Mouse (Mus musculus) liver, postnatal 0 days (tissue): ENCODE measurements around the gene Daam2. TPM values are rescaled to one million over a fixed set of nuclear protein-coding genes. Genes with fewer than 3 reads are reported as not detected.

Experiments used
- ATAC-seq: fragments of 200-750 bp; cut with Nextera tagmentation; 2 replicates; pipeline ENCODE4 v1.8.0; 2017; ENCODE audit warnings: mild to moderate bottlenecking, moderate library complexity
- DNase-seq: peaks from one replicate; pipeline ENCODE4 v3.0.0-alpha.2; 2016
- H3K27ac ChIP-seq: fragments of 300-500 bp; sonication (generic); 2 replicates; pipeline ENCODE4 v1.5.1; 2014; ENCODE audit warnings: antibody characterized with exemption, moderate library complexity, mild to moderate bottlenecking, low read depth
- H3K27me3 ChIP-seq: fragments of 300-500 bp; sonication (generic); 2 replicates; pipeline ENCODE4 v1.6.1; 2014; ENCODE audit warnings: low read length, control low read depth, mixed read lengths; ENCODE audit not compliant: insufficient read depth
- H3K36me3 ChIP-seq: fragments of 300-500 bp; sonication (generic); replicated peaks from 2 replicates; pipeline ENCODE4 v1.6.1; 2014; ENCODE audit warnings: mild to moderate bottlenecking, control low read depth, low read length, moderate library complexity, mixed read lengths; ENCODE audit not compliant: insufficient read depth
- H3K4me1 ChIP-seq: fragments of 300-500 bp; sonication (generic); 2 replicates; pipeline ENCODE4 v1.6.1; 2014; ENCODE audit warnings: antibody characterized with exemption, mild to moderate bottlenecking, control low read depth; ENCODE audit not compliant: insufficient read depth
- H3K4me2 ChIP-seq: fragments of 300-500 bp; sonication (generic); 2 replicates; pipeline ENCODE4 v1.6.1; 2014; ENCODE audit warnings: low read depth, mild to moderate bottlenecking, low read length, moderate library complexity, mixed read lengths
- H3K4me3 ChIP-seq: fragments of 300-500 bp; sonication (generic); 2 replicates; pipeline ENCODE4 v1.5.1; 2014; ENCODE audit warnings: low read depth, low read length
- H3K9ac ChIP-seq: fragments of 300-500 bp; sonication (generic); replicated peaks from 2 replicates; pipeline ENCODE4 v1.6.1; 2014; ENCODE audit warnings: mild to moderate bottlenecking, moderate library complexity
- H3K9me3 ChIP-seq: fragments of 300-500 bp; sonication (generic); 2 replicates; pipeline ENCODE4 v1.6.1; 2016; ENCODE audit warnings: mild to moderate bottlenecking, control low read depth, low read length, mixed read lengths
- CTCF ChIP-seq: sonication (generic); IDR thresholded peaks from 2 replicates; pipeline ENCODE4 v1.5.1; 2016; ENCODE audit warnings: antibody characterized with exemption, low read depth
- EP300 ChIP-seq: IDR thresholded peaks from 2 replicates; pipeline ENCODE4 v1.6.1; 2016; ENCODE audit warnings: antibody characterized with exemption, low read depth, mild to moderate bottlenecking
- WGBS: fragments of 180-500 bp; shearing (Covaris S2); extraction: QIAGEN DNeasy Blood & Tissue Kit; methylation state at CpG from one replicate; pipeline ENCODE4 v1.1.7; 2014; ENCODE audit not compliant: insufficient replicate concordance; 5-methylcytosine and 5-hydroxymethylcytosine counted together
- polyA plus RNA-seq: library from polyadenylated mRNA; unstranded; fragments of >200 nt; fragmentation: Nextera tagmentation; extraction: Ambion mirVana; gene quantifications from 2 replicates; pipeline ENCODE4 v1.2.1, GENCODE M21; 2015

The Daam2 gene
- polyA plus RNA-seq, 1 experiment from 2014 or later: 0.23 TPM

GRCm38 (mm10) chr17:49423067-49423325, 141.1 kb downstream of the Daam2 start:
- H3K4me1 ChIP-seq: peaks cover 26% of the 10 kb centered on the region
- H3K36me3 ChIP-seq: no peaks in the 10 kb centered on the region
- no peaks in the 10 kb centered on the region for H3K27me3 ChIP-seq
- H3K4me3 ChIP-seq: no peak overlapping the region
- no peak overlapping the region for H3K27ac ChIP-seq
- ATAC-seq (peak; percentile 85), DNase-seq (no peak)
- H3K9ac ChIP-seq: no peak overlapping the region
- TF ChIP-seq CTCF (no peak), EP300 (peak; percentile 76)
- H3K4me2 ChIP-seq: no peak overlapping the region
- H3K9me3 ChIP-seq: no peaks in the 10 kb centered on the region
- 60% methylated on average over 2 of the region's 2 CpGs for WGBS

GRCm38 (mm10) chr17:49422286-49423066, 141.7 kb downstream of the Daam2 start:
- WGBS: 65% methylated on average over 3 of the region's 3 CpGs
- peak overlapping the region; percentile 75 for H3K27ac ChIP-seq

GRCm38 (mm10) chr17:49419813-49420212, 144.3 kb downstream of the Daam2 start:
- ATAC-seq: peak; percentile 62
- Histone ChIP-seq H3K27me3 (no peaks in the 10 kb centered on the region), H3K4me2 (no peak overlapping the region), H3K36me3 (no peaks in the 10 kb centered on the region), H3K4me1 (peaks cover 21% of the 10 kb centered on the region), H3K9me3 (no peaks in the 10 kb centered on the region), H3K9ac (no peak overlapping the region), H3K4me3 (no peak overlapping the region), H3K27ac (peak overlapping the region; percentile 78)
- whole genome bisulfite sequencing: 45% methylated on average over 6 of the region's 6 CpGs
- TF ChIP-seq CTCF (no peak), EP300 (no peak)
- DNase-seq: no peak

More at GRCm38 (mm10) chr17:49422286-49423066, 141.7 kb downstream of the Daam2 start:
- H3K27me3 ChIP-seq: no peaks in the 10 kb centered on the region
- H3K4me3 ChIP-seq: no peak overlapping the region
- DNase-seq (no peak), ATAC-seq (peak; percentile 45)
- H3K9me3 ChIP-seq: no peaks in the 10 kb centered on the region
- no peak overlapping the region for H3K4me2 ChIP-seq
- H3K36me3 ChIP-seq: no peaks in the 10 kb centered on the region
- peaks cover 21% of the 10 kb centered on the region for H3K4me1 ChIP-seq
- no peak for TF ChIP-seq CTCF
- TF ChIP-seq EP300: no peak
- no peak overlapping the region for H3K9ac ChIP-seq

- no peak overlapping the region for H3K4me3 ChIP-seq
- H3K9me3 ChIP-seq: no peaks in the 10 kb centered on the region
- ATAC-seq (no peak), DNase-seq (no peak)
- WGBS: 79% methylated on average over 3 of the region's 3 CpGs
- H3K4me1 ChIP-seq: peaks cover 6% of the 10 kb centered on the region; the same call in 1 of the 2 replicates
- no peak for TF ChIP-seq CTCF
- TF ChIP-seq EP300: no peak
- H3K27me3 ChIP-seq: no peaks in the 10 kb centered on the region
- H3K27ac ChIP-seq: no peak overlapping the region
- no peak overlapping the region for H3K9ac ChIP-seq
- no peaks in the 10 kb centered on the region for H3K36me3 ChIP-seq
- no peak overlapping the region for H3K4me2 ChIP-seq
Measured at GRCm38 (mm10) chr17:49416228-49416627, 147.9 kb downstream of the Daam2 start.

- ATAC-seq (no peak), DNase-seq (no peak)
- no peak overlapping the region for H3K4me2 ChIP-seq
- H3K27me3 ChIP-seq: no peaks in the 10 kb centered on the region
- no peaks in the 10 kb centered on the region for H3K36me3 ChIP-seq
- H3K4me3 ChIP-seq: no peak overlapping the region
- no peaks in the 10 kb centered on the region for H3K4me1 ChIP-seq
- 57% methylated on average over 3 of the region's 3 CpGs for WGBS
- no peaks in the 10 kb centered on the region for H3K9me3 ChIP-seq
- H3K9ac ChIP-seq: no peak overlapping the region
- no peak overlapping the region for H3K27ac ChIP-seq
- peak; percentile 60 for TF ChIP-seq CTCF
- no peak for TF ChIP-seq EP300
Measured at GRCm38 (mm10) chr17:49413554-49413953, 150.6 kb downstream of the Daam2 start.

- no peak for ATAC-seq
- Histone ChIP-seq H3K27me3 (no peaks in the 10 kb centered on the region), H3K4me1 (no peaks in the 10 kb centered on the region), H3K9me3 (no peaks in the 10 kb centered on the region), H3K27ac (no peak overlapping the region), H3K4me2 (no peak overlapping the region), H3K36me3 (no peaks in the 10 kb centered on the region), H3K4me3 (no peak overlapping the region), H3K9ac (no peak overlapping the region)
- 58% methylated on average over 5 of the region's 5 CpGs for WGBS
- no peak for DNase-seq
- TF ChIP-seq EP300 (no peak), CTCF (no peak)
Measured at GRCm38 (mm10) chr17:49412974-49413373, 151.2 kb downstream of the Daam2 start.

Other genes with a start within 250 kb of the Daam2 start
- gene Mocs1, start 136.0 kb downstream of the Daam2 start, polyA plus RNA-seq: 8.8 and 11.8 TPM in 2 replicates
- gene Kif6, start 50.8 kb upstream of the Daam2 start, polyA plus RNA-seq: not detected in 2 replicates